Mouse (Mus musculus): Measurements from ENCODE around the gene Bmpr1b.

- TF ChIP-seq CTCF (IDR thresholded peaks at IDR 0.05; ENCODE audit: borderline replicate concordance, control insufficient read depth, extremely low read depth, insufficient read depth, low read length, poor library complexity): no peak
- no peak for TF ChIP-seq POLR2A (IDR thresholded peaks at IDR 0.05; ENCODE audit: control insufficient read depth, extremely low read depth, insufficient read depth, low read length, poor library complexity)
Measured at GRCm38 (mm10) chr3:142173996-142174395, 4.8 kb upstream of the Bmpr1b start.
